8 mouse cellular contexts compared by ENCODE assay signal in genomic region chr2:26298208-26298855, GRCm38 (mm10). TPM values are rescaled to one million over a fixed set of nuclear protein-coding genes. Genes with fewer than 3 reads are reported as not detected.
A peak's percentile ranks its signal among the peaks of the same experiment; 100 is the strongest.
DNase-seq lines count a peak whose midpoint lies in the region; ATAC-seq lines count a peak whose summit lies in the region.

No protein-coding gene starts in this region.

- no peak overlapping the region for H3K27ac ChIP-seq in kidney, embryonic 16.5 days (ENCODE audit: low read length)
- peak overlapping the region; percentile 60 for H3K27ac ChIP-seq in forebrain, embryonic 16.5 days (ENCODE audit: low read length)
- H3K27ac ChIP-seq in midbrain, embryonic 14.5 days (replicated peaks; ENCODE audit: low read depth, low read length): peak overlapping the region; percentile 92

- H3K4me1 ChIP-seq in kidney, embryonic 16.5 days (ENCODE audit: insufficient read depth, low read length): peaks cover 21% of the 10 kb centered on the region
- peaks cover 44% of the 10 kb centered on the region for H3K4me1 ChIP-seq in forebrain, embryonic 16.5 days (replicated peaks; ENCODE audit: control insufficient read depth, insufficient read depth, low read length)
- peaks cover 43% of the 10 kb centered on the region for H3K4me1 ChIP-seq in midbrain, embryonic 14.5 days (ENCODE audit: control insufficient read depth, insufficient read depth, low read length)

- 0 out of 2 replicates have a peak, but pooled peaks cover 9% of the 10 kb centered on the region for H3K27me3 ChIP-seq in kidney, embryonic 16.5 days (ENCODE audit: insufficient read depth, low read length)
- no peaks in the 10 kb centered on the region for H3K27me3 ChIP-seq in forebrain, embryonic 16.5 days (replicated peaks; ENCODE audit: control insufficient read depth, insufficient read depth, low read length)
- no peaks in the 10 kb centered on the region for H3K27me3 ChIP-seq in midbrain, embryonic 14.5 days (ENCODE audit: control insufficient read depth, insufficient read depth, low read length)

- no peaks in the 10 kb centered on the region for H3K9me3 ChIP-seq in kidney, embryonic 16.5 days (ENCODE audit: low read length)
- H3K9me3 ChIP-seq in forebrain, embryonic 16.5 days (ENCODE audit: control insufficient read depth, low read length): no peaks in the 10 kb centered on the region
- no peaks in the 10 kb centered on the region for H3K9me3 ChIP-seq in midbrain, embryonic 14.5 days (ENCODE audit: control insufficient read depth, low read length)

- WGBS in kidney, embryonic 16.5 days: 6% methylated on average over 10 of the region's 10 CpGs
- WGBS in forebrain, embryonic 16.5 days: under 1% methylated on average over 10 of the region's 10 CpGs
- WGBS in midbrain, embryonic 14.5 days: 2% methylated on average over 10 of the region's 10 CpGs

- no peak overlapping the region for H3K9ac ChIP-seq in kidney, embryonic 16.5 days (replicated peaks; ENCODE audit: low read length)
- peak overlapping the region; percentile 38 for H3K9ac ChIP-seq in forebrain, embryonic 16.5 days (replicated peaks; ENCODE audit: low read depth, low read length)
- peak overlapping the region; percentile 24; the same call in 1 of the 2 replicates for H3K9ac ChIP-seq in midbrain, embryonic 14.5 days (replicated peaks; ENCODE audit: low read length)

- DNase-seq in kidney, postnatal 25 days: no peak
- DNase-seq in brain, adult 2 months (ENCODE audit: low read depth, low spot score): peak; percentile 93
- peak; percentile 63 to 75 for DNase-seq in layer of hippocampus, postnatal 10 days (ENCODE audit: low spot score in 2 of 2)
- peak; percentile 81 for DNase-seq in midbrain, embryonic 14.5 days
- DNase-seq in natural killer cell, adult 2 months (ENCODE audit: low spot score in 2 of 2): no peak

- ATAC-seq in kidney, embryonic 16.5 days (ENCODE audit: low FRiP score, low TSS enrichment): peak; percentile 18; the same call in 1 of the 2 replicates
- peak; percentile 88 for ATAC-seq in forebrain, embryonic 16.5 days
- peak; percentile 86 for ATAC-seq in midbrain, embryonic 14.5 days (ENCODE audit: low FRiP score, low TSS enrichment)
- no peak for ATAC-seq in inflammation-experienced regulatory T-cells, adult 6 months

- H3K36me3 ChIP-seq in kidney, embryonic 16.5 days (ENCODE audit: insufficient read depth, low read length): no peaks in the 10 kb centered on the region
- no peaks in the 10 kb centered on the region for H3K36me3 ChIP-seq in forebrain, embryonic 16.5 days (ENCODE audit: control insufficient read depth, insufficient read depth)
- H3K36me3 ChIP-seq in midbrain, embryonic 14.5 days (ENCODE audit: control insufficient read depth, insufficient read depth, low read length): no peaks in the 10 kb centered on the region

- no peak overlapping the region for H3K4me3 ChIP-seq in kidney, embryonic 16.5 days (ENCODE audit: low read length)
- H3K4me3 ChIP-seq in forebrain, embryonic 16.5 days (replicated peaks; ENCODE audit: low read length): peak overlapping the region; percentile 10
- H3K4me3 ChIP-seq in midbrain, embryonic 14.5 days (replicated peaks; ENCODE audit: low read depth, low read length): no peak overlapping the region

- no peak overlapping the region for H3K4me2 ChIP-seq in kidney, embryonic 16.5 days (replicated peaks; ENCODE audit: low read depth, low read length)
- peak overlapping the region; percentile 28 for H3K4me2 ChIP-seq in forebrain, embryonic 16.5 days (ENCODE audit: low read length)
- H3K4me2 ChIP-seq in midbrain, embryonic 14.5 days (ENCODE audit: low read length): peak overlapping the region; percentile 44

RNA-seq across cellular contexts. Expression of gene Ccdc187, which starts 4.0 kb away (rescaled TPM):
- polyA plus RNA-seq in kidney, embryonic 16.5 days (2015; fragmentation: Nextera tagmentation; extraction: Ambion mirVana): 0.02 and 0.03 TPM in 2 replicates
- polyA plus RNA-seq in forebrain, embryonic 16.5 days (2015; fragmentation: Nextera tagmentation; extraction: Ambion mirVana): 0.15 and 0.24 TPM in 2 replicates
- total RNA-seq in layer of hippocampus, postnatal 10 days (2021): 1 to 10 TPM in 1 of 2 experiments, under 1 TPM in 1; 0.78 to 1.1 TPM
- 0.11 and 0.20 TPM in 2 replicates for polyA plus RNA-seq in midbrain, embryonic 14.5 days (2014; fragmentation: Nextera tagmentation; extraction: Ambion mirVana)
- polyA plus RNA-seq in inflammation-experienced regulatory T-cells, adult 6 months (2017; shearing (Covaris generic)): under 1 TPM in 1 of 3 experiments, not detected in 2; 0.04 TPM

RNA-seq across cellular contexts. Expression of gene Gpsm1, which starts 17.0 kb away (rescaled TPM):
- 41.9 and 44.1 TPM in 2 replicates for polyA plus RNA-seq in kidney, embryonic 16.5 days (2015; fragmentation: Nextera tagmentation; extraction: Ambion mirVana)
- 136 and 160 TPM in 2 replicates for polyA plus RNA-seq in forebrain, embryonic 16.5 days (2015; fragmentation: Nextera tagmentation; extraction: Ambion mirVana)
- 10 to 100 TPM; 83.7 to 84.2 TPM for total RNA-seq in layer of hippocampus, postnatal 10 days (2021)
- polyA plus RNA-seq in midbrain, embryonic 14.5 days (2014; fragmentation: Nextera tagmentation; extraction: Ambion mirVana): 99.4 and 121 TPM in 2 replicates
- 1 to 10 TPM; 3.8 to 5.0 (median 5.0) TPM for polyA plus RNA-seq in inflammation-experienced regulatory T-cells, adult 6 months (2017; shearing (Covaris generic))

RNA-seq across cellular contexts. Expression of gene Dnlz, which starts 53.6 kb away (rescaled TPM):
- 30.6 and 34.2 TPM in 2 replicates for polyA plus RNA-seq in kidney, embryonic 16.5 days (2015; fragmentation: Nextera tagmentation; extraction: Ambion mirVana)
- 30.4 and 32.5 TPM in 2 replicates for polyA plus RNA-seq in forebrain, embryonic 16.5 days (2015; fragmentation: Nextera tagmentation; extraction: Ambion mirVana)
- total RNA-seq in layer of hippocampus, postnatal 10 days (2021): 10 to 100 TPM; 26.6 to 27.1 TPM
- polyA plus RNA-seq in midbrain, embryonic 14.5 days (2014; fragmentation: Nextera tagmentation; extraction: Ambion mirVana): 27.9 and 28.1 TPM in 2 replicates
- 1 to 10 TPM; 7.6 to 8.7 (median 7.6) TPM for polyA plus RNA-seq in inflammation-experienced regulatory T-cells, adult 6 months (2017; shearing (Covaris generic))

Comparison
In these comparisons a context has a peak if more than half of its experiments do, and no peak if none do; other contexts are left out.
1. DNase-seq: peak in brain, adult 2 months (single experiment), layer of hippocampus, postnatal 10 days (2 of 2) and midbrain, embryonic 14.5 days (single experiment); none in kidney, postnatal 25 days (0 of 2) and natural killer cell, adult 2 months (0 of 2).